Mouse (Mus musculus): ENCODE measurements around the gene Ap4b1. TPM values are rescaled to one million over a fixed set of nuclear protein-coding genes. Genes with fewer than 3 reads are reported as not detected.

The Ap4b1 gene
- polyA plus RNA-seq (2014; fragmentation: Illumina TruSeq; extraction: RNeasy Lipid Tissue Mini Kit (QIAGEN cat#74804); ENCODE audit: low read depth, low replicate concordance) = 18.5 TPM

GRCm38 (mm10) chr3:103808891-103809798 is at the start of gene Ap4b1, which contains the start of the genes Dclre1b and Gm43064:
TSS of gene Ap4b1 (plus strand) at chr3:103809520.
TSS of gene Dclre1b (minus strand) at chr3:103809444.
TSS of gene Gm43064 (plus strand) at chr3:103809573.

GRCm38 (mm10) chr3:103791230-103792110 is 17.9 kb upstream of the Ap4b1 start, which contains the start of gene Hipk1:
TSS of gene Hipk1 (minus strand) at chr3:103791563.

GRCm38 (mm10) chr3:103832426-103832825 is 23.1 kb downstream of the Ap4b1 start, which contains the start of gene Bcl2l15:
TSS of gene Bcl2l15 (plus strand) at chr3:103832601.

GRCm38 (mm10) chr3:103858881-103859801 is 49.8 kb downstream of the Ap4b1 start, which contains the start of gene Ptpn22:
TSS of gene Ptpn22 (plus strand) at chr3:103859795.

Other genes with a start within 250 kb of the Ap4b1 start
- gene Syt6, start 234.3 kb upstream of the Ap4b1 start, polyA plus RNA-seq (2014; fragmentation: Illumina TruSeq; extraction: RNeasy Lipid Tissue Mini Kit (QIAGEN cat#74804); ENCODE audit: low read depth, low replicate concordance) = 0.19 TPM
- 0.71 TPM for gene Atg4a-ps, start 163.5 kb upstream of the Ap4b1 start, polyA plus RNA-seq (2014; fragmentation: Illumina TruSeq; extraction: RNeasy Lipid Tissue Mini Kit (QIAGEN cat#74804); ENCODE audit: low read depth, low replicate concordance)
- gene Olfml3, start 71.5 kb upstream of the Ap4b1 start, polyA plus RNA-seq (2014; fragmentation: Illumina TruSeq; extraction: RNeasy Lipid Tissue Mini Kit (QIAGEN cat#74804); ENCODE audit: low read depth, low replicate concordance) = 27.8 TPM
- not detected for gene Gm10964, start 70.2 kb upstream of the Ap4b1 start, polyA plus RNA-seq (2014; fragmentation: Illumina TruSeq; extraction: RNeasy Lipid Tissue Mini Kit (QIAGEN cat#74804); ENCODE audit: low read depth, low replicate concordance)
- 45.0 TPM for gene Hipk1, start 18.0 kb upstream of the Ap4b1 start, polyA plus RNA-seq (2014; fragmentation: Illumina TruSeq; extraction: RNeasy Lipid Tissue Mini Kit (QIAGEN cat#74804); ENCODE audit: low read depth, low replicate concordance)
- 9.7 TPM for gene Dclre1b, start 76 bp upstream of the Ap4b1 start, polyA plus RNA-seq (2014; fragmentation: Illumina TruSeq; extraction: RNeasy Lipid Tissue Mini Kit (QIAGEN cat#74804); ENCODE audit: low read depth, low replicate concordance)
- 0.25 TPM for gene Gm43064, start 53 bp downstream of the Ap4b1 start, polyA plus RNA-seq (2014; fragmentation: Illumina TruSeq; extraction: RNeasy Lipid Tissue Mini Kit (QIAGEN cat#74804); ENCODE audit: low read depth, low replicate concordance)
- 244 TPM for gene Bcl2l15, start 23.1 kb downstream of the Ap4b1 start, polyA plus RNA-seq (2014; fragmentation: Illumina TruSeq; extraction: RNeasy Lipid Tissue Mini Kit (QIAGEN cat#74804); ENCODE audit: low read depth, low replicate concordance)
- 33.0 TPM for gene Ptpn22, start 50.3 kb downstream of the Ap4b1 start, polyA plus RNA-seq (2014; fragmentation: Illumina TruSeq; extraction: RNeasy Lipid Tissue Mini Kit (QIAGEN cat#74804); ENCODE audit: low read depth, low replicate concordance)
- 9.1 TPM for gene Rsbn1, start 104.6 kb downstream of the Ap4b1 start, polyA plus RNA-seq (2014; fragmentation: Illumina TruSeq; extraction: RNeasy Lipid Tissue Mini Kit (QIAGEN cat#74804); ENCODE audit: low read depth, low replicate concordance)
- 20.3 TPM for gene Phtf1, start 158.6 kb downstream of the Ap4b1 start, polyA plus RNA-seq (2014; fragmentation: Illumina TruSeq; extraction: RNeasy Lipid Tissue Mini Kit (QIAGEN cat#74804); ENCODE audit: low read depth, low replicate concordance)